17 mouse cellular contexts compared by ENCODE assay signal in genomic region chr1:190043156-190043555, GRCm38 (mm10).
A peak's percentile ranks its signal among the peaks of the same experiment; 100 is the strongest.
DNase-seq lines count a peak whose midpoint lies in the region; ATAC-seq and TF ChIP-seq lines count a peak whose summit lies in the region.
"Had no signal": no experiment of that assay in that cellular context is flagged by ENCODE, and none has a peak within 500 bp of the region (broad histone marks: within the 10 kb centered on the region; RNA-seq: fewer than 3 reads in every experiment).

No protein-coding gene starts in this region.

- no peaks in the 10 kb centered on the region for H3K9me3 ChIP-seq in kidney, embryonic 16.5 days (ENCODE audit: low read length)
- H3K9me3 ChIP-seq in liver, embryonic 12.5 days (replicated peaks) = no peaks in the 10 kb centered on the region
- H3K9me3 ChIP-seq in liver, postnatal 0 days (ENCODE audit: low read length) = no peaks in the 10 kb centered on the region
- H3K9me3 ChIP-seq: embryonic facial prominence, embryonic 15.5 days; forebrain, embryonic 15.5 days; heart, embryonic 13.5 days had no signal

- H3K9ac ChIP-seq in kidney, embryonic 16.5 days (replicated peaks; ENCODE audit: low read length) = no peak overlapping the region
- no peak overlapping the region for H3K9ac ChIP-seq in liver, embryonic 12.5 days
- no peak overlapping the region for H3K9ac ChIP-seq in liver, postnatal 0 days (replicated peaks)
- H3K9ac ChIP-seq: embryonic facial prominence, embryonic 15.5 days; forebrain, embryonic 15.5 days; heart, embryonic 13.5 days had no signal

- no peak overlapping the region for H3K27ac ChIP-seq in kidney, embryonic 16.5 days (ENCODE audit: low read length)
- H3K27ac ChIP-seq in liver, embryonic 12.5 days = peak overlapping the region; percentile 48; the same call in 1 of the 2 replicates
- H3K27ac ChIP-seq in liver, postnatal 0 days (ENCODE audit: low read depth) = peak overlapping the region; percentile 96
- H3K27ac ChIP-seq: embryonic facial prominence, embryonic 15.5 days; forebrain, embryonic 15.5 days; heart, embryonic 13.5 days had no signal

- WGBS in kidney, embryonic 16.5 days = 75% methylated on average over 10 of the region's 10 CpGs
- WGBS in liver, embryonic 12.5 days (ENCODE audit: insufficient replicate concordance) = 70% methylated on average over 10 of the region's 10 CpGs
- 59% methylated on average over 10 of the region's 10 CpGs for WGBS in liver, postnatal 0 days (ENCODE audit: insufficient replicate concordance)

- no peak overlapping the region for H3K4me2 ChIP-seq in kidney, embryonic 16.5 days (replicated peaks; ENCODE audit: low read depth, low read length)
- no peak overlapping the region for H3K4me2 ChIP-seq in liver, embryonic 12.5 days
- H3K4me2 ChIP-seq in liver, postnatal 0 days (ENCODE audit: low read depth, low read length) = no peak overlapping the region
- H3K4me2 ChIP-seq: embryonic facial prominence, embryonic 15.5 days; forebrain, embryonic 15.5 days; heart, embryonic 13.5 days had no signal

- H3K4me1 ChIP-seq in kidney, embryonic 16.5 days (ENCODE audit: insufficient read depth, low read length) = no peaks in the 10 kb centered on the region
- peaks cover 14% of the 10 kb centered on the region; the same call in 1 of the 2 replicates for H3K4me1 ChIP-seq in liver, embryonic 12.5 days
- 0 out of 2 replicates have a peak, but pooled peaks cover 4% of the 10 kb centered on the region for H3K4me1 ChIP-seq in liver, postnatal 0 days (ENCODE audit: insufficient read depth)
- H3K4me1 ChIP-seq: embryonic facial prominence, embryonic 15.5 days; forebrain, embryonic 15.5 days had no signal

- ATAC-seq in kidney, embryonic 16.5 days (ENCODE audit: low FRiP score, low TSS enrichment) = no peak
- ATAC-seq in liver, embryonic 12.5 days = no peak
- ATAC-seq in liver, postnatal 0 days = no peak
- ATAC-seq: forebrain, embryonic 15.5 days had no signal

- no peak overlapping the region for H3K4me3 ChIP-seq in kidney, embryonic 16.5 days (ENCODE audit: low read length)
- H3K4me3 ChIP-seq in liver, embryonic 12.5 days = no peak overlapping the region
- no peak overlapping the region for H3K4me3 ChIP-seq in liver, postnatal 0 days (ENCODE audit: low read depth, low read length)
- H3K4me3 ChIP-seq: embryonic facial prominence, embryonic 15.5 days; forebrain, embryonic 15.5 days; heart, embryonic 13.5 days had no signal

- no peak for TF ChIP-seq EP300 in liver, postnatal 0 days (IDR thresholded peaks at IDR 0.05; ENCODE audit: low read depth)

- DNase-seq in kidney, adult 18-20 months = peak; percentile 26
- no peak for DNase-seq in kidney, postnatal 14 days
- peak; percentile 16 to 40 for DNase-seq in kidney, postnatal 25 days
- DNase-seq in liver, postnatal 0 days = no peak
- DNase-seq in adrenal gland, adult 18-20 months (ENCODE audit: low spot score in 2 of 2) = no peak
- DNase-seq: adrenal gland, postnatal 14 days; cerebellum, adult 18-20 months; cerebellum, postnatal 10 days; embryo, embryonic 11 days; gastrocnemius, postnatal 36 days; heart, adult 11 months; heart, postnatal 36 days had no signal

- H3K27me3 ChIP-seq in kidney, embryonic 16.5 days (ENCODE audit: insufficient read depth, low read length) = no peaks in the 10 kb centered on the region
- H3K27me3 ChIP-seq in liver, embryonic 12.5 days (replicated peaks) = no peaks in the 10 kb centered on the region
- no peaks in the 10 kb centered on the region for H3K27me3 ChIP-seq in liver, postnatal 0 days (ENCODE audit: insufficient read depth, low read length)
- H3K27me3 ChIP-seq: embryonic facial prominence, embryonic 15.5 days; heart, embryonic 13.5 days had no signal

- no peaks in the 10 kb centered on the region for H3K36me3 ChIP-seq in kidney, embryonic 16.5 days (ENCODE audit: insufficient read depth, low read length)
- H3K36me3 ChIP-seq in liver, embryonic 12.5 days = no peaks in the 10 kb centered on the region
- no peaks in the 10 kb centered on the region for H3K36me3 ChIP-seq in liver, postnatal 0 days (replicated peaks; ENCODE audit: insufficient read depth, low read length)
- H3K36me3 ChIP-seq: embryonic facial prominence, embryonic 15.5 days; forebrain, embryonic 15.5 days; heart, embryonic 13.5 days had no signal

- no peak for TF ChIP-seq CTCF in liver, postnatal 0 days (IDR thresholded peaks at IDR 0.05; ENCODE audit: low read depth)

Comparison
In these comparisons a context has a peak if more than half of its experiments do, and no peak if none do; other contexts are left out.
1. DNase-seq: peak in kidney, adult 18-20 months (single experiment) and kidney, postnatal 25 days (2 of 2); none in kidney, postnatal 14 days (single experiment), liver, postnatal 0 days (single experiment) and adrenal gland, adult 18-20 months (0 of 2).